Mouse (Mus musculus): ENCODE measurements at regions not wholly inside any gene's neighbourhood (a gene's known extent, or its start where the extent isn't known, plus 50 kb on each side); places are given as distances from the start of the nearest gene placed in this dataset.
"Not testable (repeated sequence)": the region's sequence is repeated elsewhere in the genome, so short reads cannot be mapped to it uniquely, and the experiment has no call there.

DNA sequence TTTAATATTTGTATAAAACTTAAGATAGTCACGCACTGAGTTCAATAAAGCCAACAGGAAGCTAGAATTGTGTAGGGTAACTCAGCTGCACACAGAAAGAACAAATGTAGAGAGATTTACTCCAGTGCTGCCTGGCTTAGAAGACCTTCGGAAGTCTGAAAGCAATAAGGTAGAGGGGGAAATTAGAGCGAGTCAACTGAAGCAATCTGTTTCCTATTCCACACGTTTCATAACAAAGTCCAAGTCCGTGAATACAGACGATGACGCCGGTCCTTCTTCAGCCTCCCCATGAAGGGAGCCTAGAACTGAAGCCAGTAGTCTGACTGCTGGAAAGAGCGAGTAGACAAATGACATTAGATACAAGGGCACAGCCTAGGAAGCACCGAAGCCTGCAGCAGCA, 115.9 kb upstream of the Dlg1 start:
- Histone ChIP-seq H3K27ac (ENCODE audit: low read depth) (no peak overlapping the region), H3K9me3 (replicated peaks; ENCODE audit: control insufficient read depth, low read length) (no peaks in the 10 kb centered on the region), H3K36me3 (replicated peaks; ENCODE audit: control insufficient read depth, insufficient read depth, low read length) (no peaks in the 10 kb centered on the region), H3K27me3 (ENCODE audit: control insufficient read depth, insufficient read depth, low read length) (peaks cover 22% of the 10 kb centered on the region), H3K4me2 (ENCODE audit: low read depth, low read length) (no peak overlapping the region), H3K4me3 (ENCODE audit: low read depth, low read length) (no peak overlapping the region), H3K4me1 (ENCODE audit: control insufficient read depth, insufficient read depth) (no peaks in the 10 kb centered on the region), H3K9ac (replicated peaks; ENCODE audit: low read depth, low read length) (no peak overlapping the region)
- ATAC-seq (ENCODE audit: insufficient read depth, low read depth) (no peak), DNase-seq (ENCODE audit: low spot score) (no peak)
- TF ChIP-seq EP300 (IDR thresholded peaks at IDR 0.05; ENCODE audit: low read depth) = no peak
- TF ChIP-seq CTCF (IDR thresholded peaks at IDR 0.05; ENCODE audit: low read depth) = no peak
- WGBS = 71% methylated on average over 10 of the region's 10 CpGs

DNA sequence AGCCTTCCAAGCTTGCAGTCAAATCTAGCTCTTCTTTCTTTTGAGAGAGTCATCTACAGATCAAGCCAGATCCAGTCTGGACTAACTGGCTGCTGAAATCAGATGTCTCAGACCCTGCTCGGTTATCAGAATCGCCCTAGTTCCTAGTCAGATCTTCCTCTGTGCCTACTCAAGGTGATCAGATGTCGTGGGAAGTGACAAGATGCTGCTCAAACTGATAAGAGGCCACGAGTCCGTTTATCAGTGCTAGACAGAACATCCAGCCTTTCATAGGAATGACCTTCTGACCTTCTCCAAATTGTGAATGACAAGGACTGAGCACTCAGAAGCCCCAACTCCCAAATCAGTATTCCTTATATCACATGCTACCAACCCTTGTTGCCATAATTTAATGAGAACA, 113.3 kb upstream of the Dlg1 start:
- Histone ChIP-seq H3K9me3 (replicated peaks; ENCODE audit: control insufficient read depth, low read length) (no peaks in the 10 kb centered on the region), H3K4me3 (ENCODE audit: low read depth, low read length) (no peak overlapping the region), H3K9ac (replicated peaks; ENCODE audit: low read depth, low read length) (no peak overlapping the region), H3K4me1 (ENCODE audit: control insufficient read depth, insufficient read depth) (no peaks in the 10 kb centered on the region), H3K27me3 (ENCODE audit: control insufficient read depth, insufficient read depth, low read length) (peaks cover 10% of the 10 kb centered on the region), H3K36me3 (replicated peaks; ENCODE audit: control insufficient read depth, insufficient read depth, low read length) (no peaks in the 10 kb centered on the region), H3K4me2 (ENCODE audit: low read depth, low read length) (no peak overlapping the region), H3K27ac (ENCODE audit: low read depth) (no peak overlapping the region)
- DNase-seq (ENCODE audit: low spot score) (no peak), ATAC-seq (ENCODE audit: insufficient read depth, low read depth) (no peak)
- whole genome bisulfite sequencing = 32% methylated on average over 5 of the region's 5 CpGs
- TF ChIP-seq EP300 (IDR thresholded peaks at IDR 0.05; ENCODE audit: low read depth) (no peak), CTCF (IDR thresholded peaks at IDR 0.05; ENCODE audit: low read depth) (no peak)

DNA sequence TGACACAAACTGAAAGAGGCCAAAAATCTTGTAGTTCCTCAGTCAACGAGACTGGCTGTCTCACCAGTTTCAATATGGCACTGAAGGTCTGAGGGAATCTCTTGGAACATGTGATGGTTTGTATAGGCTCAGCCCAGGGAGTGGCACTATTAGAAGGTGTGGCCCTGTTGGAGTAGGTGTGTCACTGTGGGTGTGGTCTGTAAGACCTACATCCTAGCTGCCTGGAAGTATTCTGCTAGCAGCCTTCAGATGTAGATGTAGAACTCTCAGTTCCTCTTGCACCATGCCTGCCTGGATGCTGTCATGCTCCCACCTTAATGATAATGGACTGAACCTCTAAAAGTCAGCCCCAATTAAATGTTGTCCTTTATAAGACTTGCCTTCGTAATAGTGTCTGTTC, 112.7 kb upstream of the Dlg1 start:
- H3K36me3 ChIP-seq (replicated peaks; ENCODE audit: control insufficient read depth, insufficient read depth, low read length); H3K4me2 ChIP-seq (ENCODE audit: low read depth, low read length); H3K27me3 ChIP-seq (ENCODE audit: control insufficient read depth, insufficient read depth, low read length); H3K9ac ChIP-seq (replicated peaks; ENCODE audit: low read depth, low read length); H3K27ac ChIP-seq (ENCODE audit: low read depth); H3K4me3 ChIP-seq (ENCODE audit: low read depth, low read length); H3K4me1 ChIP-seq (ENCODE audit: control insufficient read depth, insufficient read depth); DNase-seq (ENCODE audit: low spot score); H3K9me3 ChIP-seq (replicated peaks; ENCODE audit: control insufficient read depth, low read length); ATAC-seq (ENCODE audit: insufficient read depth, low read depth): not testable (repeated sequence)
- 83% methylated on average over 2 of the region's 2 CpGs for WGBS

DNA sequence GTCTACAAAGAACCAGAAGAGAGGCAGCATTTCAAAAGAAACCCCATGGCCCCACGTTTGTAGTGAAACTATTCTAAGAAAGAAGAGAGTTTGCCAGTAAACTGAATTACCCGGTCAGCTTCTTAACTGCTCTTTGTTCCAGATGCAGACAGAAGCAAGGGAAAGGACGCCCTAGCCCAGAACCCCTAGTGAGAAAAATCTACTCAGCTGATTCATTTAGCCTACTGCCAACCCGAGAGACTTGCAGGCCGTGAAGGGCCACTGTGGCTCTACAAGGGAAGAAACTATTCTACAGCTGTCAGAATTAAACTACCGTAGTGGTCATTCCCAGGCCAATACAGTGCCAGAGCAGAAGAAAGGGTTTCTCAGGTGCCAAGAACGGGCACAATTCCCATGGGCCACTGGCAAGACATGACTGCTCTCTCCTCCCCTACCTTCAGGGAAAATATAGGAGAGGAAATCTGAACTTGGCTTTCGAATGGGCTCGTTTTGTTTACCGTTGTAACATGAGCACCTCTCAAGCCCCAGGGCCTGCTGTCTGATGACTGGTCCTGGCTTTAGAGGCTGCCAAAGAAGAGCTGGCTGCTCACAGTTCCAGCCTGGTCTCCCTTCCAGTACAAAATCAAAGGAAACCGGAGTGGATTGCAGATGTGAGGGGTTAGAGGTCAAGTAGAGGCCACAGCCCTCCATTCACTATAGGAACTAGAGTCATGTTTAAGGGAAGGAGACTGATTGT, 111.7 kb upstream of the Dlg1 start:
- Histone ChIP-seq H3K27me3 (ENCODE audit: control insufficient read depth, insufficient read depth, low read length) (no peaks in the 10 kb centered on the region), H3K36me3 (replicated peaks; ENCODE audit: control insufficient read depth, insufficient read depth, low read length) (no peaks in the 10 kb centered on the region), H3K4me1 (ENCODE audit: control insufficient read depth, insufficient read depth) (no peaks in the 10 kb centered on the region), H3K4me2 (ENCODE audit: low read depth, low read length) (no peak overlapping the region), H3K4me3 (ENCODE audit: low read depth, low read length) (no peak overlapping the region), H3K9me3 (replicated peaks; ENCODE audit: control insufficient read depth, low read length) (no peaks in the 10 kb centered on the region), H3K9ac (replicated peaks; ENCODE audit: low read depth, low read length) (no peak overlapping the region), H3K27ac (ENCODE audit: low read depth) (no peak overlapping the region)
- DNase-seq (ENCODE audit: low spot score) = no peak
- 59% methylated on average over 11 of the region's 11 CpGs for WGBS
- TF ChIP-seq CTCF (IDR thresholded peaks at IDR 0.05; ENCODE audit: low read depth) (no peak), EP300 (IDR thresholded peaks at IDR 0.05; ENCODE audit: low read depth) (no peak)
- no peak for ATAC-seq (ENCODE audit: insufficient read depth, low read depth)

DNA sequence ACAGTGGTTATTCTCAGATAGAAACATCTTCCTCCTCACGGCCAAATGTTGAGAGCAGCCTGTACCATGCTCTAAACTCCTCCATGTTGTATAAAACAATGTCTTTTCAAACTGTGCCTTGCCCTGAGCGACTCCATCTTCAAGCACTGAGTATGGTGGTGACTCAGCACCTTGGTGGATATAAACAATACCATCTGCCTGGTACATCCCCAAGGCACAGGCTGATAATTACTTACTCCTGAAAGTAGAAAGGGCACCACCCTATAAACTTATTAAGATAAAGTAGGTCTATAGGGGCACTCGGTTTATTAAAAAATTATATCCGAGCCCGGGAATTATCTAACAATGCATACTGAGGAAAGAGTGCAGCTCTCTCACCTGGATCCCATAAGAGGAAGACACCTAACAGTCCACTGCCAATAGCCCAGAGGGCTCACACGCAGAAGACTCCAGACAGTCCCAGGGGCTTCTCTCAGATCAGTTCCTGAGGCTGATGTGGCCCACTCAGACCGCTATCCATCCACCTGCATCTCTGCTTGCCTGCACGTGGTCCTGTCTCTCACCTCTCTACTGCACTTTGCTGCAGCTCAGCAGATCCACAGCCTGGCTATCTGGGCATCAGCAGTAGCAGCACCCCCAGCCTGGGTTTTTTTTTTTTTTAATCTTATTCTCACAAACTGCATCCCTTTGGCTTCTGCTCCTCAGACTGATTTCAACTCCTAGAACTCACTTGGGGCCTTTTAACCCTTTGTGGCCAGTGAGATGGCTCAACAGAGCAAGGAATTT, 109.7 kb upstream of the Dlg1 start:
- 77% methylated on average over 8 of the region's 8 CpGs for WGBS
- Histone ChIP-seq H3K9ac (replicated peaks; ENCODE audit: low read depth, low read length) (no peak overlapping the region), H3K4me2 (ENCODE audit: low read depth, low read length) (no peak overlapping the region), H3K9me3 (replicated peaks; ENCODE audit: control insufficient read depth, low read length) (peaks cover 12% of the 10 kb centered on the region; the same call in 1 of the 2 replicates), H3K36me3 (replicated peaks; ENCODE audit: control insufficient read depth, insufficient read depth, low read length) (no peaks in the 10 kb centered on the region), H3K4me3 (ENCODE audit: low read depth, low read length) (no peak overlapping the region), H3K4me1 (ENCODE audit: control insufficient read depth, insufficient read depth) (no peaks in the 10 kb centered on the region), H3K27ac (ENCODE audit: low read depth) (no peak overlapping the region), H3K27me3 (ENCODE audit: control insufficient read depth, insufficient read depth, low read length) (no peaks in the 10 kb centered on the region)
- DNase-seq (ENCODE audit: low spot score) (no peak), ATAC-seq (ENCODE audit: insufficient read depth, low read depth) (no peak)
- no peak for TF ChIP-seq CTCF (IDR thresholded peaks at IDR 0.05; ENCODE audit: low read depth)
- no peak for TF ChIP-seq EP300 (IDR thresholded peaks at IDR 0.05; ENCODE audit: low read depth)

Data from heart, postnatal 0 days (tissue).